Mouse (Mus musculus) layer of hippocampus, postnatal 14 days (tissue): Measurements from ENCODE around the gene 1110017D15Rik. TPM values are rescaled to one million over a fixed set of nuclear protein-coding genes. Genes with fewer than 3 reads are reported as not detected.
"Not testable (repeated sequence)": the region's sequence is repeated elsewhere in the genome, so short reads cannot be mapped to it uniquely, and the experiment has no call there.

Experiments
- DNase-seq, 2 experiments: peaks; one replicate each; pipeline ENCODE4 v3.0.0; 2021 to 2022; ENCODE audit warnings: low spot score in 2 of 2, mixed read lengths in 1 of 2
- total RNA-seq, 2 experiments: library from RNA; stranded (reverse); gene quantifications; 2 replicates each; pipeline ENCODE4 v1.2.3; 2021

1110017D15Rik gene
- total RNA-seq, 2 experiments from 2014 or later = 4.0 to 10.3 TPM

GRCm38 (mm10) chr4:41481601-41482017 is 35.5 kb downstream of the 1110017D15Rik start:
- peak in 1 of 2 experiments; percentile 62 for DNase-seq

- DNase-seq = peak in 1 of 2 experiments; percentile 61
Measured at GRCm38 (mm10) chr4:41480254-41480653, 36.9 kb downstream of the 1110017D15Rik start.

- DNase-seq = no peak
Measured at GRCm38 (mm10) chr4:41479456-41479804, 37.7 kb downstream of the 1110017D15Rik start.

DNA sequence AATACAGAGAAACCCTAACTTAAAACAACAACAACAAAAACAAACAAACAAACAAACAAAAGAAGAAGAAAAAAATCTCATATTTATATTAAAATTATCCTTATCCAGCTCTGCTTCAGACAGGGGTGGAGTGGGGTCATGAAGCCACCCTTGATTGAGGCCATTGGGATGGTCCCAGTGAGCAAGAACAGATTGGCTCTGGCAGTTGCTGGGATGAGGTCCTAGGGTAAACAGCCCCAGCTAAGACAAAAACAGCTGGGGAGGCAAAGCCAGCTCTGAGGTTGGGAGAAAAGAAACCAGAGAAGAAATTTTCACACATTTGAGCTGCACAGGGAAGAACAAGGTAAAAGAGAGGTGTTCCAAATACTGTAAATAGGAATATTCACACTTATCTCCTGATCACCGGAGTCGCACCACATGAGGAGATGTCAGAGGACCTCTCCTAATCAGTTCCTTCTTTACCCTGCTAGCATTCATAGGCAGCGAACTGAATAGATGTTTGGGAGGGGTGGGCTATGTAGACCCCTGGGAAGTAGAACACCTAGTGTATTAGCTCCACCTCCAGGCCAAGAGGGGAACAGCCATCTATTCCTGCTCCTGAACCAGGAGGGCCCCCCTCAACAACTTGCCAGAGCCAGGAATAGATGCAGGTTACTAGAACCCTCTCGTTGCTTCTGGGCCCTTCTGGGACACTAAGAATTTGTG is 38.2 kb downstream of the 1110017D15Rik start:
- no peak for DNase-seq

DNA sequence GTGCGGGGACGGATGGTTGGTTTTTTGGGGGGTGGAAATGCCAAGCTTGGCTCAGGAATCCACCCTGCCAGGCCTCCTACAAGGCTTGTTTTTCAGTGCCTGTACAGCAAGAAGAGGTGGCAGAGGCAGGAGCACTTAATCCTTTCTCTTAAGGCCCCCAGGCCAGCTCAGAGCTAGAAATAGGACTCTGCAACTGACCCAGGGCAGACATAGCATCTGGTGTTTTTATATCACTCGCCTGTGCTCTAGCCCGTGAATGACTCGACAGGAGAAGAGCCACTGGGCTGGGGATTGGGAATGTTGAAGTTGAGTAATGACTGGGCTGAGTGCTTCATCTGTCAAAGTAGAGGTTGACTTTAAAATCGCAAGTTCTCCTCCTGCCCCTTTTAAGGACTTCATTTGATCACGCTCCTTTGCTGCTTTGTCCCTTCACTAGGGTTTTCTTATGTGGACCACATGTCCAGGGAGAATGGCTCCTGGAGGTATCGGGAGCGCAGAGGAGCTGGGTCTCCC is 39.4 kb downstream of the 1110017D15Rik start:
- DNase-seq = no peak

DNA sequence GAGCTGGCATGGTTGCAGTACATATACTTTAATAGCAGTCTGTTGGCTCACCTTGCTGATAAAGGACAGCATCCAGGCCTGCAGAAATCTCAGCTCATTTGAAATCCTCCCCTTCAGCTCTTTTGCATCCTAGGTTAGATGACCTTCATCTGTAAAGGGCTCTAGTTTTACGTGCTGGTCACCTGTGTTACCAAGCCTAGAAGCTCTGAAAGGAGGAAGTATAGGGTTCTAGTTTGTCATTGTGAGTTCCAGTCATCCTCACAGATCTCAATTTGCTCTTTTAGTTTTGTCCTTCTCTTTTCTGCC is 45.8 kb downstream of the 1110017D15Rik start:
- no peak for DNase-seq

DNA sequence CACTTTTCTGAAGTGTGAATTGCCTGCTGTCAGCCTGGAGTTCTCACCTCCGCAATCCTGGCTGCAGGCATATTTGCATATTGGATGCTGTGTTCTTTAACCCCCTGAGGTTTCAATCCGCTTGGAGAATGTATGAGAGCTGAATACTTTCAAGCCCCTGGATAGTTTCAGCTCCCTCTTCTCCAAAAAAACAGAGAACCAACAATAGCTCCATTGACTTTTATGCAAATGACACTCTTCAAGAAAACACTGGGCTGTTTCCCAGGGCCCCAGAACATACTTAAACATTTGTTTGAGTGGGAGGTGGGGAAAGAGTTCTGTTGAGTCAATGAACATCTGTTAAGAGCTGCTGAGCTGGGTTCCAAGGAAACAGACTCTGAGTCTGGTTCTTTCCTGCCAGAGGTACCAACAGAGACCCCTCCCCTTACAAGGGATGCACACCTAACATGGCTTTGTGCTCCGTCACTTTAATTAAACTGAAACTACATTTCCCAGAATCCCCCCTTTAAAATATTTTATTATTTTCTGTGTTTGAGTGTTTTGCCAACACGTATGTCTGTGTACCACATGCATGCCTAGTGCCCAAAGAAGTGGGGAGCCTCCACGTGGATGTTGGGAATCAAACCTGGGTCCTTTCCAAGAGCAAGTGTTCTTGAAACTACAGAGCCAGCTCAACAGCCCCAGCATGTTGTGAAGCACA is 46.3 kb downstream of the 1110017D15Rik start:
- peak; percentile 35 to 69 for DNase-seq

- no peak for DNase-seq
Measured at GRCm38 (mm10) chr4:41470051-41470683, 47.0 kb downstream of the 1110017D15Rik start.

GRCm38 (mm10) chr4:41469199-41469598 is 47.9 kb downstream of the 1110017D15Rik start:
- no peak for DNase-seq

DNA sequence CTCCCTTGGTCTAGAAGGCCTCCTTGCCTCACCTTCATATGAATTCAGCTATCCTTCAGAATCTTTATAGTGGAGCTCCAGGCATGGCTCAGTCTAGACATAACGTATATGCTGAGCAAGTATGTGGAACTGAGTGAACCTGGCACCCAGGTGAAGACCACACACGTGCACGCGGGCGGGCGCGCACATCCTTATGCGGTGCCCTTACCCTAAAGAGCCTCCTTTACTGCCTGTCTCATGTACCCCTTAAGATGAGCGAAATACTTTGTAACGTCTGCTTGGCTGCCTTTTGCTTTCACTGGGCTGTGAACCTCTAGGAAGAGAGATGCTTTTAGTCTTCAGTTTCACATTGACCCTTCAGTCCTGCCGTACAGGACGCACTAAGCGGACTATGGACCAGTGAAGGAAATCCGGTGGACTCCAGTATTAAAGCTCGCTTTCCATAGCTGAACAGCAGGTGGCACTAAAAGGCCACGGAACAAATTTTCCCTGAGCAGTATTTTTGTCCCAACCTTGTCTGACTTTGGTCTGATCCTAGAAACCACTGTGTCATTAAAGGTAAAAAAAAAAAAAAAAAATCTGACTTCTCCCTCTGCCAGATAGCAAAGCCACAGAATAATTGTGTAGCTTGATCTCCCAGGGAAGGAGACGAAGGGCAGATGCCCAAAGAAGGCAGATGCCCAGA is 48.6 kb downstream of the 1110017D15Rik start:
- DNase-seq = peak; percentile 62 to 75

DNA sequence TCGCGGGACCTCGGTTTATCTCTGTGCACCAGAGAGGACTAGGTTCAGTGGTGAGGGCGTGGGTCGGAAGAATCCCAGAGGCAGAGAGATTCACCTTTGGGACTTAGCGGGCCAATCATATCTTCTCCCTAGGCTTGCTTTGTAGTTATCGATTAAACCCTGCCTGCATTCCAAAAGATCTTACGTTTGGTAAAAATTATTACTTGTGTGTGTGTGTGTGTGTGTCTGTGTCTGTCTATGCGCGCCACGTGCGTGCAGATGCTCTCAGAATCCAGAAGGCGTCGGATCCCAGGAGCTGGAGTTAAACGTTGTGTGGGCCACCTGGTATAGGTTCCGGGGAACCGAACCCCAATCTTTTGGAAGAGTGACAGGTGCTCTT is 51.9 kb downstream of the 1110017D15Rik start:
- no peak for DNase-seq

DNA sequence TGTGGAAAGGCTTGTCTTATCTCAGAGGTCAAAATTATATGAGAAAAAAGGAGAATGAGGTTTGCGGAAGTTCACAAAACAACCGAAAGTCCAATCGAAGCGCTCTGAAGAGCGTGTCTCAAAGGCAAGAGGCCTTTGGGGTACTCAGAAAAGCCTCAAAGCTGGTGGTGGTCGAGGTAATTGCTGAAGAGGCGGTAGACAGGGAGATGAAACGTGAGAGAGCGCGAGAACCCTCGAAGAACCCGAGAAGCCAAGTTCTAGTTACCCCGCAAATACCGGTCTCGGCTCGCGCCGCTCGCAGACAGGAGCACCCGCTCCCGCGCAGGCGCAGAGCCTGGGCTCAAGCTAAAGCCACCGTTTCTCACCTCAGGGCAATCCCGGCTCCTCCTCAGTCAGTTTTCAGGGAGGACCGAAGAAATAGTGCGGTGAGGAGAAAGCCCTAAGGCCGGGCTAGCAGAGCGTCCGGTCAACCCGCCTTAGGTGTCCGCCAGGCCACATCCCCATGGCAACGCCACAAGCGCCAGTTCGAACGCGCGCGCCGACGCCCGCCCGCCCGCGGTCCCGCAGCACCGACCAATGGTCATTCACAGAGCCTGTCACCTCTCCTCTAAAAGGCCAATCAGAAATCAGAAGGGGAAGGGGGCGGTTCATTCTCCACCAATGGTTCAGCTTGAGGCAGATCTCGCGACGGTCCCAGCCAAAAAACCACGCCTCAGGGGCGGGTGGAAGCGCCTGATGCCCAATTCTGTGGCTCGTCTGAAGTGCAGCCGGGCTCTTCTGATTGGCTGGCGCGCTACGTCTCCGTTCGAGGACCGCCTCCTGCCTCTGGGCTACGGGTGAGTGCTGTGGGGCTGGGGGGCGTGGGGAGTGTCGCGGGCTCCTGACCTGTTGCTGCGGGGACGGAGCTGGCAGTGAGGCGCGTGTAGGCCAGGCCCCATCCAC is 52.5 kb downstream of the 1110017D15Rik start, which contains the start of the genes Kif24 and Nudt2:
Kif24 (minus strand) TSS at position 543 of the 942 bp plus-strand sequence.
Nudt2 (plus strand) TSS at position 807 of the 942 bp plus-strand sequence.
- DNase-seq = peak; percentile 94 to 99

DNA sequence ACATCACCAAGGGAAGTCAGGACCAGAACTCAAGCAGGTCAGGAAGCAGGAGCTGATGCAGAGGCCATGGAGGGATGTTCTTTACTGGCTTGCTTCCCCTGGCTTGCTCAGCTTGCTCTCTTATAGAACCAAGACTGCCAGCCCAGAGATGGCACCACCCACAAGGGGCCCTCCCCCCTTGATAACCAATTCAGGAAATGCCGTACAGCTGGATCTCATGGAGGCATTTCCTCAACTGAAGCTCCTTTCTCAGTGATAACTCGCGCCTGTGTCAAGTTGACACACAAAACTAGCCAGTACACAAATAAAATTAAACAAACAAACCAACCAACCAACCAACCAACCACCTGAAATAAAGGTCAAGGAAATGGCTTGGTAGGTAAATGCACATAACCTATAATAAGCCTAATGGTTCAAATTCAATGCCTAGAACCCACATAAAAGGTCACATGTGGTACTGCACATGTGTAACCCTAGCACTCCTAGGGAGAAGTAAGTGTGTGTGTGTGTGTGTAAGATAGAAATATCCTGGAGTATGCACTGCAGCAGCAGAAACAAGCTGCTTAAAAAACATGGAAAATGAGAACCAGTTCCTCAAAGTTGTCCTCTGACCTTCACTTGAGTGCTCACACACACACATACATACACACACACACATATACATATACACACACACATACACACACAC is 53.9 kb downstream of the 1110017D15Rik start:
- not testable (repeated sequence) for DNase-seq

DNA sequence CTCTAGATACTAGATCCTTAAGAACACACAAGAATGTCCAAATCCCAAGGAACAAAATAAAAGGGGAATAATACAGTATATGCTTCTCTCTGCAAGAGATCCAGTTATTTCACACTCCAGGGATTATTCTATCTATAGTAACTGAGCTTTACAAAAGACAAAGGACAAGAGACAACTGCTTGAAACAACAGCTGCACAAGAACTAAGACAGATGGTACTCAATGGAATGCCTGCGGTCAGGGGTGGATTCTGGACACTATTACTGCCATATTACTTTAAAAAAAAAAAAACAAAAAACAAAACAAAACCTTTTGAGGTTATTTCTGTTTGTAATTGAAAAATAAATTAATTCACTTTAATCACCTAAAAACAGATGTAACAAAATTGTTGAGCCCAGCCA is 56.4 kb downstream of the 1110017D15Rik start:
- no peak for DNase-seq

Other genes starting within 250 kb of the 1110017D15Rik start
- gene Ubap2, start 242.2 kb downstream of the 1110017D15Rik start, total RNA-seq = 10 to 100 TPM; 40.7 to 50.6 TPM
- gene Dcaf12, start 202.4 kb downstream of the 1110017D15Rik start, total RNA-seq = 10 to 100 TPM; 51.0 to 54.5 TPM
- gene Ubap1, start 168.3 kb downstream of the 1110017D15Rik start, total RNA-seq = 10 to 100 TPM; 44.0 to 44.3 TPM
- 1 to 10 TPM; 1.5 to 1.6 TPM for gene Kif24, start 52.4 kb downstream of the 1110017D15Rik start, total RNA-seq
- gene Nudt2, start 52.2 kb downstream of the 1110017D15Rik start, total RNA-seq = 10 to 100 TPM; 26.3 to 26.5 TPM
- 10 to 100 TPM; 44.3 to 45.1 TPM for gene AI464131, start 14.3 kb downstream of the 1110017D15Rik start, total RNA-seq
- gene Fam219a, start 52.2 kb upstream of the 1110017D15Rik start, total RNA-seq = 100 to 1,000 TPM; 170 to 187 TPM
- 10 to 100 TPM in 1 of 2 experiments, 1 to 10 TPM in 1; 7.2 to 13.3 TPM for gene Dnaic1, start 52.4 kb upstream of the 1110017D15Rik start, total RNA-seq
- 10 to 100 TPM; 61.0 to 69.8 TPM for gene Enho, start 123.0 kb upstream of the 1110017D15Rik start, total RNA-seq
- 10 to 100 TPM; 84.4 to 89.5 TPM for gene Cntfr, start 179.8 kb upstream of the 1110017D15Rik start, total RNA-seq
- 10 to 100 TPM; 26.8 to 29.2 TPM for gene Il11ra1, start 182.7 kb upstream of the 1110017D15Rik start, total RNA-seq
- 10 to 100 TPM; 26.7 to 31.1 TPM for gene Rpp25l, start 196.2 kb upstream of the 1110017D15Rik start, total RNA-seq
- gene Dctn3, start 205.8 kb upstream of the 1110017D15Rik start, total RNA-seq = 100 to 1,000 TPM; 161 to 163 TPM
- not detected for gene Arid3c, start 213.8 kb upstream of the 1110017D15Rik start, total RNA-seq
- gene Galt, start 237.9 kb upstream of the 1110017D15Rik start, total RNA-seq = 10 to 100 TPM; 50.0 to 54.2 TPM
- 10 to 100 TPM; 40.2 to 44.2 TPM for gene Sigmar1, start 238.8 kb upstream of the 1110017D15Rik start, total RNA-seq